Mouse (Mus musculus) left cerebral cortex, adult 11 months (tissue): ENCODE results near the gene Fam173b.

Experiments used
- DNase-seq: peaks from one replicate; pipeline ENCODE4 v3.0.0; 2022; ENCODE audit warnings: low spot score

Gene Fam173b

GRCm38 (mm10) chr15:31587789-31588188, 13.9 kb upstream of the Fam173b start:
- DNase-seq, result no peak

- no peak for DNase-seq
Measured at GRCm38 (mm10) chr15:31588989-31589640, 12.5 kb upstream of the Fam173b start.

GRCm38 (mm10) chr15:31590176-31590575, 11.5 kb upstream of the Fam173b start:
- DNase-seq, result no peak

DNA sequence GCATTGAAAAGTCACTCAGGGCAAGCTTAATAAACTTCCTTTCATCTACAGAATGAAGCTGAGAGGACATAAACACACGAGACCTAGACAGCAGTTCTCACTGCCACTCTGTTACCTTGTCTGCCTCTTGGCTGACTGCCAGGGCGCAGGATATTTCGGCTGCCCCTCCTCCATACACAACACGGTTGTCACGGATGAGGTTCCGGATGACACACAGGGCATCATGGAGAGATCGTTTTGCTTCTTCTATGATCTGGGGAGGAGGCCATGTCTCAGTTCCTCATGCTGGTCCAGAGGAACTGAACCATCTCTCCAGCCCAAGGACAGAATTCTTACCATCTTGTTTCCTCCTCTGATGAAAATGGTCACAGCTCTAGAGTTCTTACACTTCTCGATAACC, 9.1 kb upstream of the Fam173b start:
- DNase-seq, result no peak

DNA sequence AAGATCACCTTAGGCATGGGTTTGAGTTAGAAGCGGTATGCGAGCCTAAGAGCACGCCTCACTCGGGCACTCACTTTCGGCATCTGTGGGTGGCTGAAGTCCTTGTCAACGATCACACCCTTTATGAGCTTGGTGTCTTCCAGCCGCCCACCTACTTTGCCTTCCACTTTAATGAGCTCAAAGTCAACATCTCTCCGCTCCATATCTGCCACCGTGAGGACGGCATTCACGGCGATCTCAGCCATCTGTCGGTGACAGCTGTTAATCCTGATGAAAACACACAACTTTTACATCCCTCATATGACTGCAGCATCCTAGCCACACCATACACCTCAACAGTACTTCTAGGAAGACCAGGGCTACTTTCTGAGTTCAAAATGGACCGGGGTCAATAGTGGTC, 7.4 kb upstream of the Fam173b start:
- DNase-seq, result no peak

- no peak for DNase-seq
Measured at GRCm38 (mm10) chr15:31595651-31596050, 6.0 kb upstream of the Fam173b start.

DNA sequence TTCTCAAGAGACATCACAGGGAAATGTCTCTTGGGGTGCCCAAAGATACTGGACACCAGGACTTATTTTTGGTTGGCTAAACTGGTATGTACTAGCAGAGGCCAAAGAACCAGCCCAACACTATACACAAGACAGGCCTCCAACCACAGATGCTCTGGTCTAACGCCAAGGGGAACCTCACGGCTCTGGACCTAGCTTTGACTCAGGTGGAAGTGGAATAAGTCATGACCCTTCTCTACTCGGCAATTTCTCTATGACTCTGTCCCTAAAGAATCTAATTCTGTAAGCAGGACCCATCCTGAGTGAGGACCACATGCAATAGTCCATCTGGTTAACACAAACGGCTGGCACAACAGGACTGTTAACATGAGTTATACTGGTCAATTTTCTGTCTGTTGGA, 1.8 kb upstream of the Fam173b start:
- no peak for DNase-seq

DNA sequence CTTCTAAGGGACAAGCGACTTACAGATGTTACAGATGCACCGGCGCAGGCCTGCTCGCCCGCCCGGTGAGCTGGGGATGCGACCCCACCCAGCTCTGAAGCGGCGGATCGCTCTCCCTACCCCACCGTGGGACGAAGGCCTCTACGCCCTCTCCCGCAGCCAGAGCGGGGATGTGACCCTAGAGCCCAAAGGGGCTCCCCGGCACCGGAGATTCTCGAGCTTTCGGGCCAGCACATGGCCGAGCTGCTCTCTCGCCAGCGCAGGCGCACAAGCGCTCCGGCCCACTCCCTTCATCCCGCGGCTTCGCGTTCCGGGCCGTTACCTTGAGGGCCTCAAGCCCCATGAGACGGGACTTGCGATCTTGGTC, 390 bp upstream of the Fam173b start:
- no peak for DNase-seq

- peak; percentile 47 for DNase-seq
Measured at GRCm38 (mm10) chr15:31602426-31602825, 774 bp downstream of the Fam173b start.

DNA sequence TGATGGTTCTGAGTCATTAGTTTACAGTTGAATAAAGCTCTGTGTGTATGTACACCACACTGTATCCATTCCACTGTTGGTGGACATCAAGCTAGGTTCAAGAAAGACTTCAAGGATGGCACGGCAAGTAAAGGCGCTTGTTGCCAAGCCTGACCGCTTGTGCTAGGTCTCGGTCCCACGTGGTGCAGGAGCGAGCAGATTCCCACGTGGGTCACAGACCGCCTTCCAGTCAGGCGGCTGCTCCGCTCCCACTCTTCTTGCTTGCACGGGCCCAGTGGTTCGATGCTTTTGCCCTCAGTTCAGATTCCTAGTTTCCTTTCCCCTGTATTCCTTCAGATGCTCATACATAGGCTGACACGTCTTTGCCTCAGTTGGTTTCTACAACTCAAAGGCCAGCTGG, 1.5 kb downstream of the Fam173b start:
- no peak for DNase-seq

GRCm38 (mm10) chr15:31606821-31607220, 5.2 kb downstream of the Fam173b start:
- DNase-seq, result no peak

- no peak for DNase-seq
Measured at GRCm38 (mm10) chr15:31611027-31611426, 9.4 kb downstream of the Fam173b start.

DNA sequence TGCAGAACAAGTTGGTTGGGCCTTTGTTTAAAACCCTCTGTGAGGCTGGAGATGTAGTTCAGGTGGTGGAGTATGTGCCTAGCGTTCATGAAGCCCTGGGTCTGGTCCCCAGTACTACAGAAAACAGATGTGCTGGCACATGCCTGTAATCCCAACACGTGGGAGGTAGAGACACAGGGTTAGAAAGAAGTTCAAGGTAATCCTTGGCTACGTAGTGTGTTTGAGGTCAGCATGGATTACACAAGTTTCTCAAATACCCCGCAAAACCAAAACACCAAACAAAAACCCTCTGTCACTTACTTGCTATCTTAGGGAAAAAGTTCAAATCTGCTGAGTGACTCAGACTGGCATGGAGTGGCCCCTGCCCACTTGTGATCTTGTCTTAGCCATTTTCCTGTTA, 10.3 kb downstream of the Fam173b start:
- DNase-seq, result no peak

- no peak for DNase-seq
Measured at GRCm38 (mm10) chr15:31613826-31614453, 12.3 kb downstream of the Fam173b start.

DNA sequence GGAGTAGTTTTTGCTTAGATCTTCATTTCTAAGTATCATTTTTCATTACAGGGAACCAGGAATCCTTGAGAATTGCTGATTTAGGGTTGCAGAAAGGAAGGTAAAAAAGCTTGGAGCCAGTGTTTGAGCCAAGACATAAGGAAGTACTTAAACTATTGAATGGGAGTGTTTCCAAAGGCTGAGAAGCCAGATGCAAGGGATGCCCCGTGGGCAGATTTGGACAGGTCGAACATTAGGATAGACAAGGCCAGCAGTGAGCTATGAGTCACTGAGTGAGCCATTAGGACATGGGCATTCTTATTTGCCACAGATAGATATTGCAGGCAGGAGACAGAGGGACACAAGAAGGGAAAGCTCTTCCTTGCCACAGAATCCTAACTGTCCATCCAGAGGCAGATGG, 13.0 kb downstream of the Fam173b start:
- DNase-seq, result no peak

DNA sequence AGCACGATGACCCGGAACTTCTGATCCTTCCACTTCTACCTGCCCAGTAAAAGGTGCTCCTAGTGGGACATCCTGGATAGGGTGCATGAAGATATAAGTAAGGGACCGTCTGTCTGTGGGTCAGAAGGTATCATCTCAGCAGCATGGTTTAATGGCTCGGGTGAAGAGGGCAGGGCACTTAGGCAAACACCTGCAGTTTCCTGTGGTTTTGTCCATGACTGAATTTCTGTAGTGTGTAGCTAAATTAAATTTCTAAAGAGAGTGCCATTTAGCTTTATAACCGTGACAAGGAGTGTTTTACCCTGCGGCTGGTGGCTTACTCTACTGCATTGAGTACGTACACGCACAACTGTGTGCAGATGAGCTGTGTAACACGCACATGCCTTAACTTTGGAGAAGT, 15.6 kb downstream of the Fam173b start:
- no peak for DNase-seq

- DNase-seq, result no peak
Measured at GRCm38 (mm10) chr15:31619521-31619920, 17.9 kb downstream of the Fam173b start.

- DNase-seq, result no peak
Measured at GRCm38 (mm10) chr15:31627277-31628154, 25.9 kb downstream of the Fam173b start.

GRCm38 (mm10) chr15:31628180-31628579, 26.5 kb downstream of the Fam173b start:
- no peak for DNase-seq

- no peak for DNase-seq
Measured at GRCm38 (mm10) chr15:31629556-31629955, 27.9 kb downstream of the Fam173b start.

DNA sequence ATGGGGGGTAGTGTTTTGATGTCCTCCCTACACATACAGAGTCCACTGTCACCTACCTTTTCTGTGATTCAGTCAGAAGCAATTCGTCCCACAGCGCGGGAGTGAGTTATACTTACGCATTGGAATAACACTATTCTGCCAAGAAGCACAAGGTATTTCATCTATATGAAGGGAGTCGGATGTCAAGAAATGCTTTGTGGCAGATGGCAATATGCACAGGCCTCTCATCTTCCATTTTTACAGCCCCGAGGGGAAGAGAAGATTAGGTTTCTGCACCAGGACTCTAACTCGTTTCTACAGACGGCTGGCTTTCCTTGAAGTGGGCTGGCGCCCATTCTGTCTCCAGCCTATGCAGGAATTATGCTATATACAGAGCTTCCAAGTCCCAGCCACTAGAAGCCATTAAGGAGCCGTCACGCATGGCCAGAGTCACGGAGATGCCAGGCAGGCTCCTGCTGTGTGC, 29.8 kb downstream of the Fam173b start:
- DNase-seq, result no peak

GRCm38 (mm10) chr15:31632478-31632877, 30.8 kb downstream of the Fam173b start:
- no peak for DNase-seq

DNA sequence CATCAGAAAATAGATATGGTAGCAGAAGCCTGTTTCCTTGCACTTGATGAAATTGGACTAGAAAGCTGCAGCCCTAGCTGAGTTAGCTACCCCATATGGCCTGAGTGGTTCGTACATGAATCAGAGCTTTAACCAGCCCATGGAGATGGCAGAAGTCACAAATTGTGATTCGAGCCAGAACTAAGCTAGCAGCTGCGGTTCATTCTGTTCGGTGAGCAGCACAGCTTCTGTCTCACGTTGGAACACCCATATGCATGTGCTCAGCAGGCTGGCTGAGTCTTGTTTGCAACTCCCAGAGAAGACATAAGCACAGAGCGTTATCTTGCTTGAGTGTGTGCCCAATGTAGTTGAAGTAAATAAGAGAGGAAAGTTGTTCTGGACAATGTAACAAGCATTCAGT, 32.9 kb downstream of the Fam173b start:
- peak; percentile 33 for DNase-seq
